Mouse (Mus musculus) MEL (cell line): Measurements from ENCODE around the gene Fgfr2. TPM values are rescaled to one million over a fixed set of nuclear protein-coding genes. Genes with fewer than 3 reads are reported as not detected.

ENCODE experiments used
- DNase-seq: peaks from one replicate; pipeline ENCODE4 v3.0.0; 2011; ENCODE audit warnings: low read depth, low spot score
- H3K27ac ChIP-seq: 2 replicates; pipeline ENCODE4 v1.5.1; 2012; ENCODE audit warnings: low read depth, mild to moderate bottlenecking, control low read depth, low read length, moderate library complexity; ENCODE audit not compliant: control insufficient read depth
- H3K27me3 ChIP-seq, 2 experiments: fragments of 150-350 bp in 1 of 2; sonication (generic) in 1 of 2; 2 replicates each; pipeline ENCODE4 v1.6.1; 2012; ENCODE audit warnings: low read length in 2 of 2, mild to moderate bottlenecking in 2 of 2, improper control_type of control experiment in 1 of 2, moderate library complexity in 1 of 2; ENCODE audit not compliant: insufficient read depth in 2 of 2, control insufficient read depth in 1 of 2
- H3K36me3 ChIP-seq, 2 experiments: 2 replicates each; pipeline ENCODE4 v1.6.1; 2012 to 2014; ENCODE audit warnings: low read length in 2 of 2, improper control_type of control experiment in 1 of 2, inconsistent platforms in 1 of 2, mild to moderate bottlenecking in 1 of 2; ENCODE audit not compliant: insufficient read depth in 2 of 2, control insufficient read depth in 1 of 2
- H3K4me1 ChIP-seq, 2 experiments: fragments of 150-350 bp in 1 of 2; sonication (generic) in 1 of 2; 2 replicates each; pipeline ENCODE4 v1.6.1; 2012; ENCODE audit warnings: low read length in 2 of 2, improper control_type of control experiment in 1 of 2, mild to moderate bottlenecking in 1 of 2; ENCODE audit not compliant: insufficient read depth in 2 of 2, control insufficient read depth in 1 of 2
- H3K4me3 ChIP-seq, 2 experiments: fragments of 150-350 bp in 1 of 2; sonication (generic) in 1 of 2; 2 replicates each; pipeline ENCODE4 v1.5.1; 2012; ENCODE audit warnings: low read depth in 2 of 2, low read length in 2 of 2, mild to moderate bottlenecking in 2 of 2, moderate library complexity in 2 of 2, control low read depth in 1 of 2, improper control_type of control experiment in 1 of 2; ENCODE audit not compliant: control insufficient read depth in 1 of 2, insufficient read depth in 1 of 2
- H3K79me2 ChIP-seq: 2 replicates; pipeline ENCODE4 v1.6.1; 2012; ENCODE audit warnings: mild to moderate bottlenecking, low read length, moderate library complexity; ENCODE audit not compliant: control insufficient read depth, poor library complexity, insufficient read depth
- H3K9ac ChIP-seq: 2 replicates; pipeline ENCODE4 v1.6.1; 2012; ENCODE audit warnings: low read depth, mild to moderate bottlenecking, control low read depth, low read length, moderate library complexity; ENCODE audit not compliant: control insufficient read depth, poor library complexity, severe bottlenecking
- H3K9me3 ChIP-seq: fragments of 150-350 bp; sonication (generic); replicated peaks from 2 replicates; pipeline ENCODE4 v1.6.1; 2012; ENCODE audit warnings: mild to moderate bottlenecking, low read length, improper control_type of control experiment, moderate library complexity; ENCODE audit not compliant: insufficient read depth
- BHLHE40 ChIP-seq: IDR thresholded peaks from 2 replicates; pipeline ENCODE4 v1.6.1; 2012; ENCODE audit warnings: low read depth, mild to moderate bottlenecking, inconsistent platforms, low read length, improper control_type of control experiment, borderline replicate concordance
- CHD1 ChIP-seq: IDR thresholded peaks from 2 replicates; pipeline ENCODE4 v1.6.1; 2012; ENCODE audit warnings: low read depth, mild to moderate bottlenecking, inconsistent platforms, low read length, improper control_type of control experiment
- E2F4 ChIP-seq: IDR thresholded peaks from 2 replicates; pipeline ENCODE4 v1.6.1; 2011; ENCODE audit warnings: low read depth, low read length, improper control_type of control experiment, borderline replicate concordance
- ETS1 ChIP-seq: IDR thresholded peaks from 2 replicates; pipeline ENCODE4 v1.6.1; 2012; ENCODE audit warnings: low read depth, mild to moderate bottlenecking, inconsistent platforms, low read length, improper control_type of control experiment, moderate library complexity
- GABPA ChIP-seq: IDR thresholded peaks from 2 replicates; pipeline ENCODE4 v1.6.1; 2012; ENCODE audit warnings: low read depth, mild to moderate bottlenecking, inconsistent platforms, low read length, improper control_type of control experiment, moderate library complexity
- GATA1 ChIP-seq: IDR thresholded peaks from 2 replicates; pipeline ENCODE4 v1.6.1; 2011; ENCODE audit warnings: low read depth, low read length, improper control_type of control experiment
- HCFC1 ChIP-seq: IDR thresholded peaks from 2 replicates; pipeline ENCODE4 v1.6.1; 2012; ENCODE audit warnings: low read depth, mild to moderate bottlenecking, inconsistent platforms, low read length, improper control_type of control experiment, moderate library complexity
- JUND ChIP-seq: IDR thresholded peaks from 2 replicates; pipeline ENCODE4 v1.6.1; 2011; ENCODE audit warnings: low read depth, mild to moderate bottlenecking, improper control_type of control experiment, low read length
- MAFK ChIP-seq: IDR thresholded peaks from 2 replicates; pipeline ENCODE4 v1.6.1; 2011; ENCODE audit warnings: low read depth, mild to moderate bottlenecking, low read length, improper control_type of control experiment, borderline replicate concordance
- MAX ChIP-seq: IDR thresholded peaks from 2 replicates; pipeline ENCODE4 v1.6.1; 2011; ENCODE audit warnings: low read length, improper control_type of control experiment
- MAZ ChIP-seq: IDR thresholded peaks from 2 replicates; pipeline ENCODE4 v1.6.1; 2012; ENCODE audit warnings: low read depth, mild to moderate bottlenecking, inconsistent platforms, low read length, improper control_type of control experiment
- MXI1 ChIP-seq: IDR thresholded peaks from 2 replicates; pipeline ENCODE4 v1.6.1; 2011; ENCODE audit warnings: mild to moderate bottlenecking, low read depth, low read length, improper control_type of control experiment
- MYC ChIP-seq: IDR thresholded peaks from 2 replicates; pipeline ENCODE4 v1.6.1; 2011; ENCODE audit warnings: low read depth, mild to moderate bottlenecking, low read length, improper control_type of control experiment, moderate library complexity
- NELFE ChIP-seq: IDR thresholded peaks from 2 replicates; pipeline ENCODE4 v1.6.1; 2011; ENCODE audit warnings: low read depth, low read length, improper control_type of control experiment
- NRF1 ChIP-seq: IDR thresholded peaks from 2 replicates; pipeline ENCODE4 v1.6.1; 2014; ENCODE audit warnings: low read depth, mild to moderate bottlenecking, inconsistent platforms, low read length, improper control_type of control experiment, moderate library complexity; ENCODE audit not compliant: poor library complexity, insufficient read depth, severe bottlenecking
- POLR2A ChIP-seq, 2 experiments: IDR thresholded peaks; 2 replicates each; pipeline ENCODE4 v1.6.1; 2011 to 2012; ENCODE audit warnings: low read length in 2 of 2, mild to moderate bottlenecking in 2 of 2, control low read depth in 1 of 2, improper control_type of control experiment in 1 of 2, low read depth in 1 of 2, moderate library complexity in 1 of 2; ENCODE audit not compliant: control insufficient read depth in 1 of 2, insufficient read depth in 1 of 2, poor library complexity in 1 of 2
- POLR2AphosphoS2 ChIP-seq: IDR thresholded peaks from 2 replicates; pipeline ENCODE4 v1.6.1; 2011; ENCODE audit warnings: low read length, improper control_type of control experiment
- POLR2AphosphoS5 ChIP-seq: IDR thresholded peaks from 2 replicates; pipeline ENCODE4 v1.6.1; 2012; ENCODE audit warnings: low read depth, borderline replicate concordance, mild to moderate bottlenecking, inconsistent platforms, low read length, moderate library complexity, mixed read lengths
- RAD21 ChIP-seq: IDR thresholded peaks from 2 replicates; pipeline ENCODE4 v1.6.1; 2011; ENCODE audit warnings: mild to moderate bottlenecking, low read depth, low read length, improper control_type of control experiment
- RCOR1 ChIP-seq: IDR thresholded peaks from 2 replicates; pipeline ENCODE4 v1.6.1; 2012; ENCODE audit warnings: low read depth, mild to moderate bottlenecking, inconsistent platforms, low read length, improper control_type of control experiment
- SMC3 ChIP-seq: IDR thresholded peaks from 2 replicates; pipeline ENCODE4 v1.6.1; 2011; ENCODE audit warnings: low read depth, low read length, improper control_type of control experiment
- TAL1 ChIP-seq: IDR thresholded peaks from 2 replicates; pipeline ENCODE4 v1.6.1; 2012; ENCODE audit warnings: mild to moderate bottlenecking, inconsistent platforms, low read length, moderate library complexity, mixed read lengths
- TBP ChIP-seq: IDR thresholded peaks from 2 replicates; pipeline ENCODE4 v1.8.0; 2011; ENCODE audit warnings: low read depth, low read length, improper control_type of control experiment
- TCF12 ChIP-seq: IDR thresholded peaks from 2 replicates; pipeline ENCODE4 v1.6.1; 2014; ENCODE audit warnings: low read depth, mild to moderate bottlenecking, inconsistent platforms, low read length, improper control_type of control experiment, moderate library complexity
- UBTF ChIP-seq: IDR thresholded peaks from 2 replicates; pipeline ENCODE4 v1.6.1; 2012; ENCODE audit warnings: low read depth, mild to moderate bottlenecking, inconsistent platforms, low read length, improper control_type of control experiment, moderate library complexity, borderline replicate concordance; ENCODE audit not compliant: insufficient read depth
- USF1 ChIP-seq: IDR thresholded peaks from 2 replicates; pipeline ENCODE4 v1.6.1; 2014; ENCODE audit warnings: low read depth, mild to moderate bottlenecking, inconsistent platforms, low read length, improper control_type of control experiment, moderate library complexity
- USF2 ChIP-seq, 2 experiments: IDR thresholded peaks; 2 replicates each; pipeline ENCODE4 v1.6.1; 2011 to 2012; ENCODE audit warnings: improper control_type of control experiment in 2 of 2, low read length in 2 of 2, borderline replicate concordance in 1 of 2, inconsistent platforms in 1 of 2, low read depth in 1 of 2, mild to moderate bottlenecking in 1 of 2; ENCODE audit not compliant: insufficient read depth in 1 of 2
- ZC3H11A ChIP-seq: IDR thresholded peaks from 2 replicates; pipeline ENCODE4 v1.6.1; 2012; ENCODE audit warnings: low read depth, mild to moderate bottlenecking, inconsistent platforms, low read length, improper control_type of control experiment
- ZKSCAN1 ChIP-seq: IDR thresholded peaks from 2 replicates; pipeline ENCODE4 v1.6.1; 2012; ENCODE audit warnings: low read depth, mild to moderate bottlenecking, inconsistent platforms, low read length, improper control_type of control experiment, moderate library complexity
- ZNF384 ChIP-seq: IDR thresholded peaks from 2 replicates; pipeline ENCODE4 v1.6.1; 2012; ENCODE audit warnings: low read depth, mild to moderate bottlenecking, inconsistent platforms, low read length, improper control_type of control experiment
- polyA plus RNA-seq, 2 experiments: library from polyadenylated mRNA; stranded (reverse) in 1 of 2; unstranded in 1 of 2; fragments of >175 nt in 1 of 2; fragments of >200 nt in 1 of 2; gene quantifications; 2 replicates each; pipeline versions ENCODE4 v1.2.1 to v1.2.4; 2012; ENCODE audit warnings: low replicate concordance in 2 of 2, low read depth in 1 of 2; ENCODE audit not compliant: insufficient read length in 2 of 2, insufficient read depth in 1 of 2, missing spikeins in 1 of 2
- total RNA-seq: library from RNA; depleted of rRNA; stranded (reverse); fragments of 300-350 nt; gene quantifications from 2 replicates; pipeline ENCODE4 v1.2.3, GENCODE M21; 2012

Fgfr2 gene
- total and polyA plus RNA-seq, 3 experiments = not detected

DNA sequence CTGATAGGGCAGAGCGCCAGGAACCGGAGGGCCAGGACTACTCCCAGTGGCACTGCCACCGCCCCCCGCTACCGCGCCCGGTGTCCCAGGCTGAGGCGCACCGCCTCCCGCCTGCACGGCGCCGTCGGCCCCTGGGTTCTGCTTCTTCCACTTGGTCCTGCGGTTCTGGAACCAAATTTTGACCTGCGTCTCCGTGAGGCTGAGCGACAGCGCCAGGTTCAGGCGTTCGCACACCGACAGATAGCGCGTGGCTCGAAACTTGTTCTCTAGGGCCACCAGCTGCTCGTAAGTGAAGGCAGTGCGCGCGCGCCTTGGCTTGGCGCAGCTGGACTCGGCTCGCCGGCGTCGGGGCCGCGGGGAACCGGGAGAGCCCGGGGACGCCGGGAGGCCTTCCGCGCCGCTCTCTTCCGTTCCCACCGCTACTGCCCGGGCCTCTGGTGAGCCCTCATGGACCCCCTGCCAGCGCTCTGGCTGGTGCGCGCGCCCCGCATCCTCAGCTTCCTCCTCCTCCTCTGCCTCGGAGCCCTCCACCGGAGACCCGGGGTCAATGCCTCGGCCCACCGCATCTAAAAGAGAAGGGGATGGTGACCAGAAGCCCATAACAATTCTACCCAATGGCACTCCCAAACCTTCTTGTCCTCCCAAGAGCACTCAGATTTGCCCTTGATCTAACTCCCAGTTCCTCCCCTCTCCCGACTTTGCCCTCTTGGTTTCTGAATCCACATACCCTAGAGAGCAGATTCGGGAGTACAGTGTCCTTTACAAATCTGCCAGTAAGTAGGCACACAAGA, 525.7 kb downstream of the Fgfr2 start:
- H3K27me3 ChIP-seq = peaks cover 0 to 2% of the 10 kb centered on the region in 2 experiments; a peak in 1 of 4 replicates
- no peaks in the 10 kb centered on the region for H3K9me3 ChIP-seq
- peaks cover 25 to 36% of the 10 kb centered on the region in 2 experiments for H3K4me1 ChIP-seq
- peaks cover 4% of the 10 kb centered on the region for H3K79me2 ChIP-seq
- peaks cover 0 to 33% of the 10 kb centered on the region in 2 experiments; a peak in 2 of 4 replicates for H3K36me3 ChIP-seq
- peak; percentile 76 for DNase-seq
- H3K9ac ChIP-seq = peak overlapping the region; percentile 77
- H3K4me3 ChIP-seq = peak overlapping the region; percentile 73 to 81
- peak overlapping the region; percentile 93 for H3K27ac ChIP-seq
- TF ChIP-seq ETS1 = no peak
- peak; percentile 73 for TF ChIP-seq MXI1
- TF ChIP-seq TAL1 = no peak
- no peak for TF ChIP-seq MAFK
- no peak for TF ChIP-seq ZKSCAN1
- TF ChIP-seq POLR2AphosphoS5 = no peak
- TF ChIP-seq HCFC1 = no peak
- no peak for TF ChIP-seq RAD21
- no peak for TF ChIP-seq JUND
- TF ChIP-seq NELFE = peak; percentile 49; the same call in 1 of the 2 replicates
- TF ChIP-seq MAX = no peak; the same call in 1 of the 2 replicates
- TF ChIP-seq GATA1 = no peak
- no peak for TF ChIP-seq ZNF384
- TF ChIP-seq ZC3H11A = no peak
- TF ChIP-seq NRF1 = peak; percentile 49; the same call in 1 of the 2 replicates
- no peak for TF ChIP-seq BHLHE40
- no peak for TF ChIP-seq USF1
- TF ChIP-seq E2F4 = no peak
- TF ChIP-seq USF2 (IDR thresholded peaks at IDR 0.05; ENCODE audit: borderline replicate concordance in 1 of 2, insufficient read depth in 1 of 2, low read depth in 1 of 2, low read length in 2 of 2) = no peak
- TF ChIP-seq CHD1 = no peak
- TF ChIP-seq POLR2A (IDR thresholded peaks at IDR 0.05; ENCODE audit: control insufficient read depth in 1 of 2, insufficient read depth in 1 of 2, low read depth in 1 of 2, low read length in 2 of 2, poor library complexity in 1 of 2) = peak in 1 of 2 experiments; percentile 8; a peak in 1 of 4 replicates
- 0 out of 2 replicates have a peak, but pooled peaks have one; percentile 14 for TF ChIP-seq TBP
- 0 out of 2 replicates have a peak, but pooled peaks have one; percentile 19 for TF ChIP-seq TCF12
- TF ChIP-seq MAZ = no peak
- TF ChIP-seq RCOR1 = no peak
- TF ChIP-seq UBTF = no peak; the same call in 1 of the 2 replicates
- peak; percentile 53; the same call in 1 of the 2 replicates for TF ChIP-seq MYC
- no peak for TF ChIP-seq GABPA
- TF ChIP-seq POLR2AphosphoS2 = no peak
- TF ChIP-seq SMC3 = no peak
